Mouse (Mus musculus) adrenal gland, adult 18-20 months (tissue): ENCODE measurements around the gene Dpf3. TPM values are rescaled to one million over a fixed set of nuclear protein-coding genes. Genes with fewer than 3 reads are reported as not detected.

Experiments
- DNase-seq, 2 experiments: peaks; one replicate each; pipeline ENCODE4 v3.0.0; 2021 to 2022; ENCODE audit warnings: low spot score in 2 of 2
- total RNA-seq, 2 experiments: library from RNA; stranded (reverse); gene quantifications; 1 replicate in 1 of 2; 2 replicates in 1 of 2; pipeline ENCODE4 v1.2.3; 2021

The Dpf3 gene
- total RNA-seq, 2 experiments from 2014 or later, result 7.3 to 7.7 TPM

DNA sequence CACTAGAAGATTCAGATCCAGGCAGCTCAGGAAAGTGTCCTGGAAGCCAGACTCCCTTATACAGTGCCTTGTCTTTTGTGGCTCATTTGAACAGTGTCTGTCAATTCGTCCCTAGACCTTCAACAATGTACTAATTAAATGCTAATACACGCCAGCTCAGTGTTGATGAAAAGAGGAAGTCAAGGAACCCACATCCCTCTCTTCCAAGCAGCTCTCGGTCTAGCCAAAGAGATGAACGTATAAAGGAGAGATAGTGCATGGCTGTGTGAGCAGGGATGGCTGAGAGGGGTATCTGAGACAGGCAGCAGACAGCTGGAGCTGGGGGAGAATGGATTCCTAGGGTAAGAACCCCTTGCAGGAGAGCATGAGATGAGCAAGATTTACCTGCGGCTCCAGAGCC is 189.2 kb downstream of the Dpf3 start:
- DNase-seq, result no peak

GRCm38 (mm10) chr12:83295031-83295430 is 192.5 kb downstream of the Dpf3 start:
- no peak for DNase-seq

DNA sequence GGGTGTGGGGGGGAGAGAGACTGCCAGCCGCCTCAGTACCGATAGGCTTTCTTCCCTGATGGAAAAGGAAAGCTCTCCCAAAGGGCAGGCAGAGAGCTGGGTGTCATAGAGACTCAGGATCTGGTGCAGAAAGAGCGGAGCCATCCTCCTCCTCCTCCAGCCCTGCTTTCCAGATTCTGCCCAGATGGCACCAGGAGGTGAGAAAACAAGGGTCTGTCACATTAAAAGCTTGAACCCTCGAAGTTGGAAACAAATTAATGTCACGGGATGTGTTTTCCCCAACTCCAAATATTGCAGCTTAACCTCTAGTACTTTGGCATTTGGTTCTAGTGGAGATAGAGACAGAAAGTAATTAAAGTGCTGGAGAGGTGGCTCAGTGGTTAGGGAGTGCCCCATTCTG is 195.6 kb downstream of the Dpf3 start:
- no peak for DNase-seq

DNA sequence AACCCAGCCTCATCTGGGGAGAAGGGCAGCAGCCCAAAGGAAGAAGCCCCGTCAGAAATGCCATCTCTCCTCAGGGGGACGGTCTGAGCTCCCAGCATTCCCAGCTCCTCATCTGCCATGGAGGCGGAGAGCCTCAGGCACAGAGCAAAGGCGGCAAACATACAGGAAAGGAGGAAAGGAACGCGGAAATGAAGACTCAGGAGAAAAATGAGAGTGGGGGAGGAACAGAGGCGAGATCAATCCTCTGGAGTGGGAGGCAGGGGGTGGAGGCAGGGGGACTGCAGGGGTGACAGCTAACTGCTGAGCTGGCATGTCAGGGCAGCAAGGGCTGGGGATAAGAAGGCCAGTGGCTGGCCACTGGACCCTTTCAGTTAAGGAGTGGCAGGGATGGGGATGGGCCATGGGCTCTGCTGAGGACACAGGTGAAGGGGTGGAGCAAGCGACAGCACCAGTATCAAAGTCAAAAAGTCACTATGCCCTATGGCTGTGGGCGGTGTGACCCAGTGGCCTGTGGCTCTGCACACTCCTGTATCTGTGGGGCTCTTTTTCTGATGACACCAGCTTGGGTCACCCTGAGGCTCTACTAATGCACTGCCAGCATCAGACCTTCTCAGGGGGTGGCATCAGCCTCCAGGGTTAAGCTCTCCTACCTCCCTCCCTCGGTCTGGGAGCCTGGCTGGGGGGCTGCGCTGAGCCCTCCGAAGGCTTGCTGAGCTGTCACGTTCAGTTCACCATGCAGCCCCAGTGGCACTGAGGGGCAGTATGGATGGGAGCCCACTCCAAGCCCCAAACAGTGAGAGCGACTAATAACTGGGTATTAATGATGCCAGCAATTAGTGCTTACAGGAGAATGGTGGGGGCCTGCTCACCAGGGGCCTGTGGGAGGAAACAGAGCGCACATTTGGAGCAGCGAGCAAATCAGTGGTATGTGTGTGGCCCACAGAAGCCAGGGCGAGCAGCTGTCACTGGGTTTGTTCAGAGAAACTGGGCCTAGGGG is 200.7 kb downstream of the Dpf3 start:
- no peak for DNase-seq

GRCm38 (mm10) chr12:83283591-83284320 is 203.8 kb downstream of the Dpf3 start:
- no peak for DNase-seq

- no peak for DNase-seq
Observed at GRCm38 (mm10) chr12:83277537-83278441, 209.7 kb downstream of the Dpf3 start.

GRCm38 (mm10) chr12:83271215-83271614 is 216.3 kb downstream of the Dpf3 start:
- no peak for DNase-seq

GRCm38 (mm10) chr12:83268504-83268922 is 219.0 kb downstream of the Dpf3 start:
- DNase-seq, result peak in 1 of 2 experiments; percentile 33

- no peak for DNase-seq
Observed at GRCm38 (mm10) chr12:83260540-83260939, 227.0 kb downstream of the Dpf3 start.

GRCm38 (mm10) chr12:83254399-83254798 is 233.1 kb downstream of the Dpf3 start:
- DNase-seq, result no peak

DNA sequence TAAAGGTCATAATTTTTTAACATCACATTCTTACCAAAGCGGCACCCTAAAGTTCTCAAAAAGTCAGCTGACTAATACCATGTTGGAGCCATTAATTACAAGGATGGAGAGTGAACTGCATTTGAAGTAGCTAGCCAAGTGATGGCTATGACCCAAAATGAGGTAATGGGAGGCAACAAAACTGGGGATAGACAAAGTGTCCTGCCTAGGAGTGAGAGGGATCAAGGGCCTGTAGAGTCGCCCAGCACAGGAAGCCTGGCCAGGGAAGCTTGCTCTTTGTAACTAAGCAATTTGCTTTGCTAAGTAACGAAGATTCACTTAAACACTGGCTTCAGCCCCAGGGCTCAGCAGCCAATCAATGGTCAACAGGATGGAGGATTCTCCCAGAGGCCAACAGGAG is 238.4 kb downstream of the Dpf3 start:
- no peak for DNase-seq

GRCm38 (mm10) chr12:83248636-83249035 is 238.9 kb downstream of the Dpf3 start:
- DNase-seq, result no peak

GRCm38 (mm10) chr12:83247669-83248068 is 239.8 kb downstream of the Dpf3 start:
- no peak for DNase-seq

- DNase-seq, result no peak
Observed at GRCm38 (mm10) chr12:83241022-83241421, 246.5 kb downstream of the Dpf3 start.

DNA sequence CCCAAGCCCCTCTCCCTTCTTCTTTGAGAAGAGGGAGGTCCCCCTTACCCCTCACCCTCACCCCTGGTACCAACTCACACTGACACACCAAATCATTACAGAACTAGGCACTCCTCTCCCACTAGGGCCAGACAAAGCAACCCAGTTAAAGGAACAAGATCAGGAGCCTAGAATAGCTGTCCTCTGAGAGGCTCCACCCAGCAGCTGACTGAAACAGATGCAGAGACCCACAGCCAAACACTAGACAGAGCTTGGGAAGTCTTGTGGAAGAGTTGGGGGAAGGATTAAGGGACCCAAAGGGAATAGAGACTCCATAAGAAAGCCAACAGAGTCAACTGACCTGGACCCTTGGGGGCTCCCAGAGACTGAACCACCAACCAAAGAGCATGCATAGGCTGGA is 246.9 kb downstream of the Dpf3 start:
- no peak for DNase-seq

DNA sequence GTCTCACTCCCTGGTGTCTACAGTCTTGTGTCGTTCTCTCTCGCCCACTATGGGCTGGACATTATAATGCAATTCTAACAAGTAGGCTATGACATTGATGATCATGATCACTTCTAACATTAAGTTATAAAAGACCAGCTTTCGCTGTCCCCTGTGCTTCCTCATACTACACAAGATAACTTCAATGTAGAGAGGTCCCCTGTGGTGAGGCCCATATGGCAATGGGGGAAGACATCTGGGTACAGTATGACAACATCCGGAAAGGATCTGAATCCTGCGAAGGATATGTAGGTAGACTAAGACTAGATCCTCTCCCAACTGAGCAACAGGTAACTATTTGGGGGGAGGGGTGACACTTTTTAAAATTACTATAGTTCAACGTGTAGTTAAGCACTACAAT is 251.7 kb downstream of the Dpf3 start:
- DNase-seq, result no peak

GRCm38 (mm10) chr12:83234981-83235380 is 252.5 kb downstream of the Dpf3 start:
- no peak for DNase-seq

DNA sequence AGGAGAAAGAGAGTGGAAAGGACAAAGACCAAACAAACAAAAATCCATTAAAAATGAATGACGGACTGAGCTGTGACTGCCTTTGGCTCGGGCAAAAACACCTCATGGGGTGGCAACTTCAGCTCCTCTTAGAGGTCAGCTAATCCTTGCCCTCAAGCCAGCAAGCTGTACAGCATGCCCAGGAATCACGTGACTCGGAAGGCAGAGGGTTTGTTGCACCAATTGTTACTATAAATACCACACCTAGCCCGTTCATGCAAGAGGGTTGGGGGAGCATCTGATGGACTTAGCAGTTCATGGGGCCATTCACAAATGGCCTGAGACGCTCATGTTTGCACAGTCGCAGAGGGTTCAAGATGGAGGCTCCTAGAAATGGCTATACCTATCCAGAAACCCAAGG is 253.9 kb downstream of the Dpf3 start:
- no peak for DNase-seq

DNA sequence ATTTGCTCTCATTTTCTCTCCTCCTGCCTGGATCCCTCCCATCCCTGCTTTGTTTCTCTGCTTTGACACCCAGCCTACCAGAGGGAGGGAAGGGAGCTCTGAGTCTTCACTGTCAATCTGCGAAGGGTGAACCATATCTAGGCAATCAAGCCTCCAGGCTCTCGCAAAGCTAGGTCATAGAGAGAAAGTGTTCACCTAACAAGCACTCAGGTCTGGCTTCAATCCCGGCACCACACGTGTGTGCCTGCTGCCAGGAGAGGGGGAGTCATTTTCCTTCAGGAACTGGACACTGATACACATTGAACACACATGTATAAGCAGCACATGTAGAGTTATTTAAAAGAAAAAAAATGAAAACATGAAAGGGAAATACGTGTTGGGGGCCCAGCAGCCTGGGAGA is 254.6 kb downstream of the Dpf3 start:
- DNase-seq, result no peak

DNA sequence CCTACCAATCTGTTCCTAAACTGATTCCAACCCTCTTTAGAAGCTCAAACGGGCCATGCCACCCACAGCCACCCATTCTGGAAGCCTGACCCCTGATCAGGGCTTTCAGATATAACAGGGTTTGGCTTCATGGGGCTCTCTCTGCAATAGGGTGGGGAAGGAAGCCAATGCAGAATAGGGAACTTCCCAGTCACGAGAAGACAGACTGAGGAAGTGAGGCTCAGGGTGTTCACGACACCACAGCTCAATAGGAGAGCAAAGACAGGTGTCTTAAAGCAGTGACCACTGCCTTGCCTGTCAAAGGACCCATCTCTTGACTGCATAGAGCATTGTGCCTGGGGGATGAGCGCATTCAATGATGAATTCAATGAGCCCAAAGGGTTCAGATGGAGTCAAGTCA is 256.3 kb downstream of the Dpf3 start:
- DNase-seq, result no peak

GRCm38 (mm10) chr12:83229683-83230082 is 257.8 kb downstream of the Dpf3 start:
- DNase-seq, result no peak
